Mouse (Mus musculus) spleen, adult 2 months (tissue): ENCODE results near the gene Pml.

Experiments
- CTCF ChIP-seq: fragments of 200-500 bp; IDR thresholded peaks from 2 replicates; pipeline ENCODE4 v1.5.1; 2011; ENCODE audit warnings: mild to moderate bottlenecking, inconsistent platforms; ENCODE audit not compliant: insufficient read depth, insufficient read length, insufficient replicate concordance; ENCODE audit errors: extremely low read depth
- POLR2A ChIP-seq: fragments of 200-500 bp; IDR thresholded peaks from 2 replicates; pipeline ENCODE4 v1.6.1; 2011; ENCODE audit warnings: low read depth, low read length, inconsistent platforms

DNA sequence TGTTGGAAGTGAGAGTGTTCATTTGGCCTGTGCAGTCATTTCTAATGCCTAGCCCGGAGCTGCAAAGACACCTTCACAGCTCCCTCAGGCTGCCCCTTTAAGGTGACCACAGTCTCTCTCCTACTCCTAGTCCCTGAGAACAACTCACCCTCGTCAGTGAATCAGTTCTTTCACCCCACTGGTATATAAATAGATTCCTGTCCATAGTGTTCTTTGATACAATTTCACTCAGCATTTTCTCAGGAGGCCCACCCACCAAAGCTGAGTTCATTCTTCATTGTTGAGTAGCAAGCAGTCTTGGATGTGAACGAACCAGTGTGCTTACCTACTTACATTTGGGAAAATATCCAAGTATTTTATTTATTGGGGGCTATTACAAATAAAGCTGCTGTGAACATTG is 25.0 kb upstream of the Pml start:
- TF ChIP-seq POLR2A (no peak), CTCF (no peak)
